Mouse (Mus musculus) cerebellum, adult 18-20 months (tissue): ENCODE data around the gene C2cd5.
A peak's percentile ranks its signal among the peaks of the same experiment; 100 is the strongest.

Experiments
- DNase-seq, 2 experiments: peaks; one replicate each; pipeline ENCODE4 v3.0.0; 2021

The C2cd5 gene

GRCm38 (mm10) chr6:143115011-143115445 lies 15.1 kb upstream of the C2cd5 start:
- no peak for DNase-seq

GRCm38 (mm10) chr6:143114556-143114955 lies 14.6 kb upstream of the C2cd5 start:
- no peak for DNase-seq

GRCm38 (mm10) chr6:143110371-143110770 lies 10.4 kb upstream of the C2cd5 start:
- DNase-seq = no peak

- no peak for DNase-seq
Observed at GRCm38 (mm10) chr6:143109622-143110218, 9.8 kb upstream of the C2cd5 start.

- no peak for DNase-seq
Observed at GRCm38 (mm10) chr6:143108031-143108430, 8.1 kb upstream of the C2cd5 start.

- no peak for DNase-seq
Observed at GRCm38 (mm10) chr6:143107611-143108010, 7.7 kb upstream of the C2cd5 start.

GRCm38 (mm10) chr6:143105766-143106165 lies 5.8 kb upstream of the C2cd5 start:
- DNase-seq = no peak

GRCm38 (mm10) chr6:143103981-143104680 lies 4.2 kb upstream of the C2cd5 start:
- DNase-seq = no peak

GRCm38 (mm10) chr6:143100478-143101115 lies 656 bp upstream of the C2cd5 start:
- DNase-seq = peak in 1 of 2 experiments; percentile 17

GRCm38 (mm10) chr6:143099281-143099680 lies 660 bp downstream of the C2cd5 start:
- peak in 1 of 2 experiments; percentile 59 for DNase-seq

- DNase-seq = no peak
Observed at GRCm38 (mm10) chr6:143095126-143095525, 4.8 kb downstream of the C2cd5 start.

- DNase-seq = no peak
Observed at GRCm38 (mm10) chr6:143092856-143093255, 7.1 kb downstream of the C2cd5 start.

- DNase-seq = no peak
Observed at GRCm38 (mm10) chr6:143091076-143091475, 8.9 kb downstream of the C2cd5 start.

GRCm38 (mm10) chr6:143087332-143087731 lies 12.6 kb downstream of the C2cd5 start:
- no peak for DNase-seq

- DNase-seq = no peak
Observed at GRCm38 (mm10) chr6:143085898-143086297, 14.0 kb downstream of the C2cd5 start.

- peak in 1 of 2 experiments; percentile 28 for DNase-seq
Observed at GRCm38 (mm10) chr6:143084314-143085025, 15.5 kb downstream of the C2cd5 start.

GRCm38 (mm10) chr6:143081479-143082106 lies 18.3 kb downstream of the C2cd5 start:
- DNase-seq = no peak

GRCm38 (mm10) chr6:143080774-143081173 lies 19.2 kb downstream of the C2cd5 start:
- no peak for DNase-seq

- DNase-seq = no peak
Observed at GRCm38 (mm10) chr6:143079126-143079525, 20.8 kb downstream of the C2cd5 start.

- no peak for DNase-seq
Observed at GRCm38 (mm10) chr6:143076461-143076860, 23.5 kb downstream of the C2cd5 start.

- DNase-seq = no peak
Observed at GRCm38 (mm10) chr6:143073914-143074313, 26.0 kb downstream of the C2cd5 start.

GRCm38 (mm10) chr6:143073476-143073875 lies 26.5 kb downstream of the C2cd5 start:
- no peak for DNase-seq
